Mouse (Mus musculus) naive thymus-derived CD4-positive, alpha-beta T cell, adult 2 months (primary cell): Measurements from ENCODE around the gene Gxylt1.
"Not testable (repeated sequence)": the region's sequence is repeated elsewhere in the genome, so short reads cannot be mapped to it uniquely, and the experiment has no call there.

Experiments
- DNase-seq: peaks from one replicate; pipeline ENCODE4 v3.0.0-alpha.2; 2011; ENCODE audit warnings: low read depth

The Gxylt1 gene

GRCm38 (mm10) chr15:93274679-93275583, at the start of gene Gxylt1:
TSS of gene Gxylt1 (minus strand) at chr15:93275179.
- DNase-seq = peak; percentile 98

- no peak for DNase-seq
Measured at GRCm38 (mm10) chr15:93318781-93319180, 43.8 kb upstream of the Gxylt1 start.

GRCm38 (mm10) chr15:93310304-93310703, 35.3 kb upstream of the Gxylt1 start:
- DNase-seq = not testable (repeated sequence)

- peak; percentile 35 for DNase-seq
Measured at GRCm38 (mm10) chr15:93298197-93298596, 23.2 kb upstream of the Gxylt1 start.

GRCm38 (mm10) chr15:93294483-93294882, 19.5 kb upstream of the Gxylt1 start:
- DNase-seq = no peak

GRCm38 (mm10) chr15:93288321-93288720, 13.3 kb upstream of the Gxylt1 start:
- no peak for DNase-seq

- no peak for DNase-seq
Measured at GRCm38 (mm10) chr15:93287628-93288027, 12.6 kb upstream of the Gxylt1 start.

GRCm38 (mm10) chr15:93285244-93285643, 10.3 kb upstream of the Gxylt1 start:
- no peak for DNase-seq

- DNase-seq = no peak
Measured at GRCm38 (mm10) chr15:93284326-93284725, 9.3 kb upstream of the Gxylt1 start.

- DNase-seq = peak; percentile 45
Measured at GRCm38 (mm10) chr15:93283349-93283748, 8.4 kb upstream of the Gxylt1 start.

- no peak for DNase-seq
Measured at GRCm38 (mm10) chr15:93276276-93276675, 1.3 kb upstream of the Gxylt1 start.

GRCm38 (mm10) chr15:93275623-93276022, 644 bp upstream of the Gxylt1 start:
- DNase-seq = no peak

GRCm38 (mm10) chr15:93273788-93274678, 946 bp downstream of the Gxylt1 start:
- DNase-seq = peak; percentile 19

- DNase-seq = peak; percentile 50
Measured at GRCm38 (mm10) chr15:93272948-93273347, 2.0 kb downstream of the Gxylt1 start.

GRCm38 (mm10) chr15:93270289-93270855, 4.6 kb downstream of the Gxylt1 start:
- peak; percentile 27 for DNase-seq

- DNase-seq = no peak
Measured at GRCm38 (mm10) chr15:93269572-93269971, 5.4 kb downstream of the Gxylt1 start.

- no peak for DNase-seq
Measured at GRCm38 (mm10) chr15:93268001-93268400, 7.0 kb downstream of the Gxylt1 start.

GRCm38 (mm10) chr15:93267479-93267878, 7.5 kb downstream of the Gxylt1 start:
- DNase-seq = no peak

GRCm38 (mm10) chr15:93266361-93266760, 8.6 kb downstream of the Gxylt1 start:
- DNase-seq = no peak

- no peak for DNase-seq
Measured at GRCm38 (mm10) chr15:93265728-93266127, 9.3 kb downstream of the Gxylt1 start.

- no peak for DNase-seq
Measured at GRCm38 (mm10) chr15:93265231-93265630, 9.7 kb downstream of the Gxylt1 start.

GRCm38 (mm10) chr15:93264221-93264620, 10.8 kb downstream of the Gxylt1 start:
- no peak for DNase-seq
